In genomic region chr6:90507443-90507842, GRCm38 (mm10) we compare ENCODE assay signal across 8 mouse cellular contexts. TPM values are rescaled to one million over a fixed set of nuclear protein-coding genes. Genes with fewer than 3 reads are reported as not detected.
DNase-seq lines count a peak whose midpoint lies in the region; ATAC-seq and TF ChIP-seq lines count a peak whose summit lies in the region.

No protein-coding gene starts in this region.

- H3K4me3 ChIP-seq in forebrain, embryonic 13.5 days = no peak overlapping the region
- no peak overlapping the region for H3K4me3 ChIP-seq in forebrain, embryonic 11.5 days (ENCODE audit: low read depth, low read length)
- H3K4me3 ChIP-seq in kidney, embryonic 16.5 days (ENCODE audit: low read length) = no peak overlapping the region
- H3K4me3 ChIP-seq in E14TG2a.4 (replicated peaks; ENCODE audit: low read length) = 0 out of 2 replicates have a peak overlapping the region, but pooled peaks have one; percentile 37
- no peak overlapping the region for H3K4me3 ChIP-seq in hindbrain, embryonic 16.5 days (ENCODE audit: low read length)

- H3K27me3 ChIP-seq in forebrain, embryonic 13.5 days = no peaks in the 10 kb centered on the region
- H3K27me3 ChIP-seq in forebrain, embryonic 11.5 days (ENCODE audit: control insufficient read depth, insufficient read depth, low read length) = no peaks in the 10 kb centered on the region
- H3K27me3 ChIP-seq in kidney, embryonic 16.5 days (ENCODE audit: insufficient read depth, low read length) = no peaks in the 10 kb centered on the region
- H3K27me3 ChIP-seq in E14TG2a.4 (ENCODE audit: insufficient read depth, low read length) = peaks cover 2% of the 10 kb centered on the region; the same call in 1 of the 2 replicates
- no peaks in the 10 kb centered on the region for H3K27me3 ChIP-seq in hindbrain, embryonic 16.5 days (replicated peaks; ENCODE audit: control insufficient read depth, insufficient read depth, low read length)

- peak overlapping the region; percentile 73 for H3K27ac ChIP-seq in forebrain, embryonic 13.5 days
- no peak overlapping the region for H3K27ac ChIP-seq in forebrain, embryonic 11.5 days (ENCODE audit: low read depth, low read length)
- H3K27ac ChIP-seq in kidney, embryonic 16.5 days (ENCODE audit: low read length) = peak overlapping the region; percentile 87
- H3K27ac ChIP-seq in hindbrain, embryonic 16.5 days (ENCODE audit: low read depth, low read length) = peak overlapping the region; percentile 77

- no peak for ATAC-seq in forebrain, embryonic 13.5 days
- ATAC-seq in forebrain, embryonic 11.5 days (replicated peaks; ENCODE audit: low FRiP score) = no peak
- ATAC-seq in kidney, embryonic 16.5 days (ENCODE audit: low FRiP score, low TSS enrichment) = no peak
- no peak for ATAC-seq in hindbrain, embryonic 16.5 days

- H3K9ac ChIP-seq in forebrain, embryonic 13.5 days = no peak overlapping the region
- no peak overlapping the region for H3K9ac ChIP-seq in forebrain, embryonic 11.5 days (ENCODE audit: low read length)
- 0 out of 2 replicates have a peak overlapping the region, but pooled peaks have one; percentile 16 for H3K9ac ChIP-seq in kidney, embryonic 16.5 days (replicated peaks; ENCODE audit: low read length)
- H3K9ac ChIP-seq in hindbrain, embryonic 16.5 days (ENCODE audit: low read depth, low read length) = peak overlapping the region; percentile 35; the same call in 1 of the 2 replicates

- no peak for DNase-seq in forebrain, embryonic 11.5 days (ENCODE audit: low spot score)
- no peak for DNase-seq in kidney, postnatal 25 days
- DNase-seq in adipocyte (ENCODE audit: low spot score) = no peak
- DNase-seq in urinary bladder, postnatal 4 days (ENCODE audit: low spot score in 2 of 2) = no peak

- no peaks in the 10 kb centered on the region for H3K9me3 ChIP-seq in forebrain, embryonic 13.5 days (replicated peaks)
- H3K9me3 ChIP-seq in forebrain, embryonic 11.5 days (ENCODE audit: control insufficient read depth, low read length) = no peaks in the 10 kb centered on the region
- H3K9me3 ChIP-seq in kidney, embryonic 16.5 days (ENCODE audit: low read length) = no peaks in the 10 kb centered on the region
- 0 out of 2 replicates have a peak, but pooled peaks cover 4% of the 10 kb centered on the region for H3K9me3 ChIP-seq in E14TG2a.4 (ENCODE audit: low read length)
- H3K9me3 ChIP-seq in hindbrain, embryonic 16.5 days (ENCODE audit: control insufficient read depth, low read length) = no peaks in the 10 kb centered on the region

- no peaks in the 10 kb centered on the region for H3K36me3 ChIP-seq in forebrain, embryonic 13.5 days (ENCODE audit: poor library complexity, severe bottlenecking)
- H3K36me3 ChIP-seq in forebrain, embryonic 11.5 days (ENCODE audit: control insufficient read depth, insufficient read depth, low read length) = no peaks in the 10 kb centered on the region
- no peaks in the 10 kb centered on the region for H3K36me3 ChIP-seq in kidney, embryonic 16.5 days (ENCODE audit: insufficient read depth, low read length)
- H3K36me3 ChIP-seq in E14TG2a.4 (ENCODE audit: insufficient read depth, low read length) = no peaks in the 10 kb centered on the region
- H3K36me3 ChIP-seq in hindbrain, embryonic 16.5 days (ENCODE audit: control insufficient read depth, insufficient read depth, low read length) = no peaks in the 10 kb centered on the region

- H3K4me1 ChIP-seq in forebrain, embryonic 13.5 days = peaks cover 31% of the 10 kb centered on the region
- H3K4me1 ChIP-seq in forebrain, embryonic 11.5 days (replicated peaks; ENCODE audit: control insufficient read depth, insufficient read depth, low read length) = no peaks in the 10 kb centered on the region
- peaks cover 30% of the 10 kb centered on the region for H3K4me1 ChIP-seq in kidney, embryonic 16.5 days (ENCODE audit: insufficient read depth, low read length)
- peaks cover 53% of the 10 kb centered on the region for H3K4me1 ChIP-seq in E14TG2a.4 (replicated peaks; ENCODE audit: low read depth, low read length)
- H3K4me1 ChIP-seq in hindbrain, embryonic 16.5 days (ENCODE audit: control insufficient read depth, insufficient read depth, low read depth, low read length) = peaks cover 11% of the 10 kb centered on the region

- no peak for TF ChIP-seq CTCF in E14TG2a.4 (conservative IDR thresholded peaks at IDR 0.05; ENCODE audit: low read length)

- H3K4me2 ChIP-seq in forebrain, embryonic 13.5 days = no peak overlapping the region
- no peak overlapping the region for H3K4me2 ChIP-seq in forebrain, embryonic 11.5 days (ENCODE audit: low read depth, low read length, severe bottlenecking)
- no peak overlapping the region for H3K4me2 ChIP-seq in kidney, embryonic 16.5 days (replicated peaks; ENCODE audit: low read depth, low read length)
- no peak overlapping the region for H3K4me2 ChIP-seq in hindbrain, embryonic 16.5 days (ENCODE audit: low read length)

RNA-seq across cellular contexts. Expression of gene Aldh1l1, which starts 21.2 kb away (rescaled TPM):
- polyA plus RNA-seq in forebrain, embryonic 13.5 days (2015; fragmentation: Nextera tagmentation; extraction: Ambion mirVana) = 8.1 and 9.6 TPM in 2 replicates
- 1.2 and 2.8 TPM in 2 replicates for polyA plus RNA-seq in forebrain, embryonic 11.5 days (2014; fragmentation: Nextera tagmentation; extraction: Ambion mirVana)
- 21.1 and 23.4 TPM in 2 replicates for polyA plus RNA-seq in kidney, embryonic 16.5 days (2015; fragmentation: Nextera tagmentation; extraction: Ambion mirVana)
- 89.0 and 101 TPM in 2 replicates for polyA plus RNA-seq in hindbrain, embryonic 16.5 days (2015; fragmentation: Nextera tagmentation; extraction: Ambion mirVana)

RNA-seq across cellular contexts. Expression of gene Klf15, which starts 45.1 kb away (rescaled TPM):
- polyA plus RNA-seq in forebrain, embryonic 13.5 days (2015; fragmentation: Nextera tagmentation; extraction: Ambion mirVana) = 6.5 and 7.0 TPM in 2 replicates
- 2.8 and 3.0 TPM in 2 replicates for polyA plus RNA-seq in forebrain, embryonic 11.5 days (2014; fragmentation: Nextera tagmentation; extraction: Ambion mirVana)
- 16.1 TPM in 2 replicates for polyA plus RNA-seq in kidney, embryonic 16.5 days (2015; fragmentation: Nextera tagmentation; extraction: Ambion mirVana)
- polyA plus RNA-seq in hindbrain, embryonic 16.5 days (2015; fragmentation: Nextera tagmentation; extraction: Ambion mirVana) = 20.9 and 25.1 TPM in 2 replicates

Comparison
In these comparisons a context has a peak if more than half of its experiments do, and no peak if none do; other contexts are left out.
1. H3K9ac ChIP-seq: peak in kidney, embryonic 16.5 days (single experiment) and hindbrain, embryonic 16.5 days (single experiment); none in forebrain, embryonic 13.5 days (single experiment) and forebrain, embryonic 11.5 days (single experiment).